ENCODE assay signal across 17 mouse cellular contexts in genomic region chr13:16465812-16466211, GRCm38 (mm10).
DNase-seq lines count a peak whose midpoint lies in the region; TF ChIP-seq lines count a peak whose summit lies in the region.
"Had no signal": no experiment of that assay in that cellular context is flagged by ENCODE, and none has a peak within 500 bp of the region (broad histone marks: within the 10 kb centered on the region; RNA-seq: fewer than 3 reads in every experiment).

No protein-coding gene starts in this region.

- TF ChIP-seq CTCF in CH12.LX (conservative IDR thresholded peaks at IDR 0.05 in 1 of 2, IDR thresholded peaks at IDR 0.05 in 1 of 2; ENCODE audit: low read depth in 2 of 2, low read length in 2 of 2) = no peak

- peak overlapping the region; percentile 75 for H3K4me2 ChIP-seq in CH12.LX (ENCODE audit: insufficient read depth, low read depth, poor library complexity, severe bottlenecking)

- peak; percentile 76 for DNase-seq in CH12.LX (ENCODE audit: extremely low read depth)
- DNase-seq in fat pad, adult 2 months (ENCODE audit: extremely low read depth, low read depth, low spot score) = peak; percentile 4
- DNase-seq in right cerebral cortex, postnatal 10 days (ENCODE audit: low spot score in 2 of 2) = no peak
- DNase-seq in cerebellum, adult 18-20 months = no peak
- DNase-seq: adrenal gland, adult 2 months; adrenal gland, adult 8-10 months; adrenal gland, postnatal 10 days; adrenal gland, postnatal 14 days; adrenal gland, postnatal 25 days; adrenal gland, postnatal 36 days; B cell, adult 2 months; cerebellum, adult 11 months; cerebellum, adult 11-12 months; cerebellum, adult 2 months; cerebellum, adult 8-10 months had no signal

- no peaks in the 10 kb centered on the region for H3K27me3 ChIP-seq in CH12.LX (replicated peaks)
- H3K27me3 ChIP-seq: Patski had no signal

- H3K36me3 ChIP-seq in CH12.LX (replicated peaks in 1 of 2; ENCODE audit: control insufficient read depth in 1 of 2, insufficient read depth in 1 of 2, low read length in 1 of 2) = no peaks in the 10 kb centered on the region
- H3K36me3 ChIP-seq: G1E had no signal

- dilution Hi-C loops in CH12.LX (cut with MboI; ENCODE audit: extremely low pct_ligation_motif_present, extremely low pct_unique_long_range_greater_than_20kb, low sequenced_read_pairs) = no loop called here

- in situ Hi-C loops in CH12.LX (cut with MboI; ENCODE audit: low pct_ligation_motif_present, low pct_unique_long_range_greater_than_20kb, low sequenced_read_pairs) = no loop called here

- peaks cover 4% of the 10 kb centered on the region for H3K9me3 ChIP-seq in CH12.LX (replicated peaks; ENCODE audit: low read length)
- H3K9me3 ChIP-seq: G1E had no signal

- peak; percentile 95 for TF ChIP-seq EP300 in CH12.LX (IDR thresholded peaks at IDR 0.05; ENCODE audit: low read length)

- peak overlapping the region; percentile 41; the same call in 1 of the 2 replicates for H3K27ac ChIP-seq in CH12.LX (ENCODE audit: insufficient read depth, low read depth)

- peak overlapping the region in 2 of 3 experiments; percentile 15 to 20 for H3K4me3 ChIP-seq in CH12.LX (replicated peaks in 1 of 3; ENCODE audit: low read depth in 2 of 3, low read length in 2 of 3, poor library complexity in 1 of 3)

- TF ChIP-seq RAD21 in CH12.LX (IDR thresholded peaks at IDR 0.05; ENCODE audit: low read depth, low read length) = no peak; the same call in 1 of the 2 replicates

- TF ChIP-seq POLR2A in CH12.LX (IDR thresholded peaks at IDR 0.05; ENCODE audit: low read depth, low read length) = no peak

- no peaks in the 10 kb centered on the region for H3K79me2 ChIP-seq in CH12.LX (replicated peaks; ENCODE audit: control insufficient read depth, extremely low read depth, insufficient read depth, poor library complexity, severe bottlenecking)

- peaks cover 11 to 49% of the 10 kb centered on the region in 2 experiments for H3K4me1 ChIP-seq in CH12.LX (ENCODE audit: control insufficient read depth in 1 of 2, insufficient read depth in 2 of 2)

- peak overlapping the region; percentile 48; the same call in 1 of the 2 replicates for H3K9ac ChIP-seq in CH12.LX (ENCODE audit: insufficient read depth, low read depth)

TF ChIP-seq in CH12.LX, 34 proteins besides CTCF, POLR2A, EP300 and RAD21:
- no peak for TF ChIP-seq NRF1 (IDR thresholded peaks at IDR 0.05; ENCODE audit: low read depth, low read length)
- TF ChIP-seq MAFK (IDR thresholded peaks at IDR 0.05; ENCODE audit: insufficient replicate concordance, low read length) = peak; percentile 55
- TF ChIP-seq MEF2A (IDR thresholded peaks at IDR 0.05; ENCODE audit: borderline replicate concordance, low read depth, low read length) = peak; percentile 60; the same call in 1 of the 2 replicates
- TF ChIP-seq ZNF384 (IDR thresholded peaks at IDR 0.05; ENCODE audit: low read depth, low read length) = peak; percentile 87
- no peak for TF ChIP-seq POLR2AphosphoS2 (IDR thresholded peaks at IDR 0.05; ENCODE audit: low read depth, low read length)
- no peak for TF ChIP-seq PAX5 (IDR thresholded peaks at IDR 0.05; ENCODE audit: low read length)
- no peak for TF ChIP-seq HCFC1 (IDR thresholded peaks at IDR 0.05; ENCODE audit: low read depth, low read length)
- peak; percentile 84 for TF ChIP-seq CHD1 (IDR thresholded peaks at IDR 0.05; ENCODE audit: low read depth, low read length)
- peak; percentile 53; the same call in 1 of the 2 replicates for TF ChIP-seq CHD2 (IDR thresholded peaks at IDR 0.05; ENCODE audit: low read length)
- no peak for TF ChIP-seq ZMIZ1 (IDR thresholded peaks at IDR 0.05; ENCODE audit: low read depth, low read length)
- no peak for TF ChIP-seq NELFE (IDR thresholded peaks at IDR 0.05; ENCODE audit: low read depth, low read length)
- TF ChIP-seq MAZ (IDR thresholded peaks at IDR 0.05; ENCODE audit: low read depth, low read length) = peak; percentile 17; the same call in 1 of the 2 replicates
- peak; percentile 68 for TF ChIP-seq RCOR1 (conservative IDR thresholded peaks at IDR 0.05; ENCODE audit: low read depth, low read length)
- TF ChIP-seq E2F4 (IDR thresholded peaks at IDR 0.05; ENCODE audit: insufficient replicate concordance, low read depth, low read length) = no peak
- no peak for TF ChIP-seq MYC (IDR thresholded peaks at IDR 0.05; ENCODE audit: low read depth, low read length)
- no peak for TF ChIP-seq USF1 (IDR thresholded peaks at IDR 0.05; ENCODE audit: low read depth, low read length)
- no peak for TF ChIP-seq ZC3H11A (IDR thresholded peaks at IDR 0.05; ENCODE audit: low read depth, low read length)
- TF ChIP-seq UBTF (IDR thresholded peaks at IDR 0.05; ENCODE audit: low read depth, low read length) = no peak
- TF ChIP-seq ETS1 (conservative IDR thresholded peaks at IDR 0.05; ENCODE audit: low read depth, low read length) = peak; percentile 59
- peak; percentile 95 for TF ChIP-seq JUND (conservative IDR thresholded peaks at IDR 0.05; ENCODE audit: low read depth, low read length)
- no peak for TF ChIP-seq GABPA (IDR thresholded peaks at IDR 0.05; ENCODE audit: insufficient replicate concordance, low read depth, low read length)
- peak; percentile 85 for TF ChIP-seq JUN (IDR thresholded peaks at IDR 0.05; ENCODE audit: insufficient read depth, low read depth, low read length)
- TF ChIP-seq MAX (IDR thresholded peaks at IDR 0.05; ENCODE audit: low read length) = no peak
- TF ChIP-seq MXI1 (IDR thresholded peaks at IDR 0.05; ENCODE audit: low read depth, low read length) = no peak
- peak; percentile 45; the same call in 1 of the 2 replicates for TF ChIP-seq TCF12 (IDR thresholded peaks at IDR 0.05; ENCODE audit: low read depth, low read length)
- TF ChIP-seq IRF4 (IDR thresholded peaks at IDR 0.05; ENCODE audit: low read depth, low read length) = peak; percentile 97
- TF ChIP-seq ELF1 (IDR thresholded peaks at IDR 0.05; ENCODE audit: low read depth, low read length) = peak; percentile 58; the same call in 1 of the 2 replicates
- no peak for TF ChIP-seq SMC3 (IDR thresholded peaks at IDR 0.05; ENCODE audit: low read depth, low read length)
- no peak for TF ChIP-seq USF2 (conservative IDR thresholded peaks at IDR 0.05; ENCODE audit: low read depth, low read length)
- TF ChIP-seq BHLHE40 (IDR thresholded peaks at IDR 0.05; ENCODE audit: low read depth, low read length) = peak; percentile 50; the same call in 1 of the 2 replicates
- no peak for TF ChIP-seq TBP (conservative IDR thresholded peaks at IDR 0.05; ENCODE audit: low read depth, low read length)
- TF ChIP-seq KAT2A (IDR thresholded peaks at IDR 0.05; ENCODE audit: insufficient replicate concordance, low read length) = no peak
- no peak for TF ChIP-seq ZKSCAN1 (IDR thresholded peaks at IDR 0.05; ENCODE audit: borderline replicate concordance, low read depth, low read length)
- TF ChIP-seq SIN3A (IDR thresholded peaks at IDR 0.05; ENCODE audit: low read length) = peak; percentile 70

Comparison
In these comparisons a context has a peak if more than half of its experiments do, and no peak if none do; other contexts are left out.
1. DNase-seq: peak in CH12.LX (single experiment) and fat pad, adult 2 months (single experiment); none in right cerebral cortex, postnatal 10 days (0 of 2) and cerebellum, adult 18-20 months (0 of 2).